Mouse (Mus musculus) heart, postnatal 0 days (tissue): ENCODE results near the gene Lpp. TPM values are rescaled to one million over a fixed set of nuclear protein-coding genes. Genes with fewer than 3 reads are reported as not detected.

Experiments
- ATAC-seq: fragments of 200-750 bp; cut with Nextera tagmentation; 2 replicates; pipeline ENCODE4 v1.8.0; 2017; ENCODE audit warnings: low read depth, moderate number of reproducible peaks, moderate library complexity; ENCODE audit not compliant: insufficient read depth
- DNase-seq: peaks from one replicate; pipeline ENCODE4 v3.0.0-alpha.2; 2016; ENCODE audit warnings: low spot score
- H3K27ac ChIP-seq: fragments of 300-500 bp; sonication (generic); 2 replicates; pipeline ENCODE4 v1.5.1; 2014; ENCODE audit warnings: low read depth, mild to moderate bottlenecking
- H3K27me3 ChIP-seq: fragments of 300-500 bp; sonication (generic); 2 replicates; pipeline ENCODE4 v1.6.1; 2014; ENCODE audit warnings: low read length, mixed read lengths; ENCODE audit not compliant: control insufficient read depth, insufficient read depth
- H3K36me3 ChIP-seq: fragments of 300-500 bp; sonication (generic); replicated peaks from 2 replicates; pipeline ENCODE4 v1.6.1; 2014; ENCODE audit warnings: low read length, mixed read lengths; ENCODE audit not compliant: control insufficient read depth, insufficient read depth
- H3K4me1 ChIP-seq: fragments of 300-500 bp; sonication (generic); 2 replicates; pipeline ENCODE4 v1.6.1; 2014; ENCODE audit warnings: antibody characterized with exemption; ENCODE audit not compliant: control insufficient read depth, insufficient read depth
- H3K4me2 ChIP-seq: fragments of 300-500 bp; sonication (generic); 2 replicates; pipeline ENCODE4 v1.6.1; 2014; ENCODE audit warnings: low read depth, mild to moderate bottlenecking, low read length, moderate library complexity
- H3K4me3 ChIP-seq: fragments of 300-500 bp; sonication (generic); 2 replicates; pipeline ENCODE4 v1.5.1; 2014; ENCODE audit warnings: low read depth, low read length
- H3K9ac ChIP-seq: fragments of 300-500 bp; sonication (generic); replicated peaks from 2 replicates; pipeline ENCODE4 v1.6.1; 2014; ENCODE audit warnings: low read depth, low read length, mixed read lengths
- H3K9me3 ChIP-seq: fragments of 300-500 bp; sonication (generic); replicated peaks from 2 replicates; pipeline ENCODE4 v1.6.1; 2016; ENCODE audit warnings: low read length; ENCODE audit not compliant: control insufficient read depth
- CTCF ChIP-seq: IDR thresholded peaks from 2 replicates; pipeline ENCODE4 v1.5.1; 2016; ENCODE audit warnings: antibody characterized with exemption, control low read depth, low read depth
- EP300 ChIP-seq: IDR thresholded peaks from 2 replicates; pipeline ENCODE4 v1.6.1; 2016; ENCODE audit warnings: antibody characterized with exemption, low read depth
- WGBS: fragments of 180-500 bp; shearing (Covaris S2); extraction: QIAGEN DNeasy Blood & Tissue Kit; methylation state at CpG from one replicate; pipeline ENCODE4 v1.1.7; 2014; 5-methylcytosine and 5-hydroxymethylcytosine counted together
- polyA plus RNA-seq: library from polyadenylated mRNA; unstranded; fragments of >200 nt; fragmentation: Nextera tagmentation; extraction: Ambion mirVana; gene quantifications from 2 replicates; pipeline ENCODE4 v1.2.1, GENCODE M21; 2015
- total RNA-seq: library from RNA; depleted of rRNA; stranded (reverse); fragments of >200 nt; gene quantifications from 2 replicates; pipeline ENCODE4 v1.2.3, GENCODE M21; 2014; ENCODE audit warnings: low replicate concordance

Lpp gene
- total and polyA plus RNA-seq, 2 experiments from 2014 or later: 32.1 to 77.4 TPM

DNA sequence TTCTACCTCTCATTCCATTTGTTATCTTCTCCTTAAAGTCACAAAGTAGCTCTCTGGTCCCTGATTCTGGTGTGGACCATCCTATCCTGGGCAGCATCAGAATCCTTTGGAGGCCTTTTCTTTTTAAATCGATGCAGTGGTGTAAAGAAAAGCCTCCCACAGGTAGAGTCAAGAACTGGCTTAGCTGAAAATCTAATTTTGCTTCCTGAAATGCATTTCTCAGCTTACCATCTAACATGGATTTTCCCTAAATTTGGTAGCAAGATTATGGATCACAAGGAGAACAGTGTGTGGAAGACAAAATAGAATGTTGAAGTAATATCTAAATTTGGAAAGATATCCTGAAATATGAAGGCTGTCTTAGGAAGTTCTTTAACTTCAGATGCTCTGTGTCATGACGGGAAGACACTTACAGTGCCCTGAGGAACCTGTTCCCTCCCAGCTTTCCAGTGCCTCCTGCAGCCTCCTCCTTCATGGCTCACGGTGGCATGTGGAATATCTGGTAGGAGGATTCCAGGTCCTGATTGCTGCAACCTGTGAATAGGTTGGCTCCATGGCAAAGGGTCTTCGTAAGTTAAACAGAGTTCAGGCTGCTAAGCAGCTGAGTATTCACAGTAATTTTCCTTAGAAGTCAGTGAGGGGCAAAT lies 251.6 kb downstream of the Lpp start:
- Histone ChIP-seq H3K9me3 (no peaks in the 10 kb centered on the region), H3K9ac (no peak overlapping the region), H3K4me1 (no peaks in the 10 kb centered on the region; the same call in 1 of the 2 replicates), H3K36me3 (0 out of 2 replicates have a peak, but pooled peaks cover 3% of the 10 kb centered on the region), H3K4me2 (no peak overlapping the region), H3K27ac (no peak overlapping the region), H3K4me3 (no peak overlapping the region), H3K27me3 (no peaks in the 10 kb centered on the region)
- ATAC-seq (no peak), DNase-seq (no peak)
- TF ChIP-seq EP300 (no peak), CTCF (no peak)
- 75% methylated on average over 4 of the region's 4 CpGs for WGBS

- Histone ChIP-seq H3K36me3 (0 out of 2 replicates have a peak, but pooled peaks cover 3% of the 10 kb centered on the region), H3K4me3 (no peak overlapping the region), H3K9ac (no peak overlapping the region), H3K27me3 (no peaks in the 10 kb centered on the region), H3K4me1 (no peaks in the 10 kb centered on the region; the same call in 1 of the 2 replicates), H3K9me3 (no peaks in the 10 kb centered on the region), H3K4me2 (no peak overlapping the region), H3K27ac (no peak overlapping the region)
- TF ChIP-seq CTCF (no peak), EP300 (no peak)
- DNase-seq (no peak), ATAC-seq (no peak)
- 86% methylated on average over 6 of the region's 6 CpGs for WGBS
These were observed 252.7 kb downstream of the Lpp start for GRCm38 (mm10) chr16:24645906-24646603.

GRCm38 (mm10) chr16:24651655-24652654 lies 258.6 kb downstream of the Lpp start:
- H3K27ac ChIP-seq: no peak overlapping the region
- ATAC-seq (no peak), DNase-seq (no peak)
- TF ChIP-seq CTCF (no peak), EP300 (no peak)
- H3K36me3 ChIP-seq: no peaks in the 10 kb centered on the region
- H3K9me3 ChIP-seq: no peaks in the 10 kb centered on the region
- H3K4me2 ChIP-seq: no peak overlapping the region
- H3K4me1 ChIP-seq: peaks cover 6% of the 10 kb centered on the region
- WGBS: 89% methylated on average over 8 of the region's 8 CpGs
- H3K27me3 ChIP-seq: no peaks in the 10 kb centered on the region
- H3K4me3 ChIP-seq: no peak overlapping the region
- no peak overlapping the region for H3K9ac ChIP-seq

- no peak overlapping the region for H3K4me2 ChIP-seq
- H3K27ac ChIP-seq: peak overlapping the region; percentile 30; the same call in 1 of the 2 replicates
- ATAC-seq: no peak
- H3K4me3 ChIP-seq: no peak overlapping the region
- DNase-seq: no peak
- no peaks in the 10 kb centered on the region for H3K9me3 ChIP-seq
- 50% methylated on average over 5 of the region's 5 CpGs for WGBS
- H3K4me1 ChIP-seq: peaks cover 6% of the 10 kb centered on the region
- TF ChIP-seq EP300 (no peak), CTCF (no peak)
- no peaks in the 10 kb centered on the region for H3K27me3 ChIP-seq
- H3K9ac ChIP-seq: no peak overlapping the region
- no peaks in the 10 kb centered on the region for H3K36me3 ChIP-seq
These were observed 259.7 kb downstream of the Lpp start for GRCm38 (mm10) chr16:24653041-24653440.

GRCm38 (mm10) chr16:24655116-24655515 lies 261.8 kb downstream of the Lpp start:
- 80% methylated on average over 3 of the region's 3 CpGs for WGBS
- no peaks in the 10 kb centered on the region for H3K27me3 ChIP-seq
- TF ChIP-seq CTCF: no peak
- no peak overlapping the region for H3K4me3 ChIP-seq
- H3K9me3 ChIP-seq: no peaks in the 10 kb centered on the region
- peaks cover 6% of the 10 kb centered on the region for H3K4me1 ChIP-seq
- H3K4me2 ChIP-seq: no peak overlapping the region
- no peak overlapping the region for H3K9ac ChIP-seq
- no peaks in the 10 kb centered on the region for H3K36me3 ChIP-seq
- H3K27ac ChIP-seq: no peak overlapping the region
- DNase-seq (no peak), ATAC-seq (no peak)
